Mouse (Mus musculus): ENCODE measurements at regions not wholly inside any gene's neighbourhood (a gene's known extent, or its start where the extent isn't known, plus 50 kb on each side); places are given as distances from the start of the nearest gene placed in this dataset.

GRCm38 (mm10) chr5:128527241-128527640 is 73.4 kb upstream of the Fzd10 start:
- WGBS = 23% methylated on average over 7 of the region's 9 CpGs
- ATAC-seq (ENCODE audit: low FRiP score, low TSS enrichment) (no peak), DNase-seq (ENCODE audit: low spot score) (no peak)

GRCm38 (mm10) chr5:128526432-128526831 is 74.2 kb upstream of the Fzd10 start:
- H3K9me3 ChIP-seq (ENCODE audit: control insufficient read depth, low read length) = no peaks in the 10 kb centered on the region
- H3K27ac ChIP-seq (replicated peaks) = no peak overlapping the region
- peak; percentile 56 for TF ChIP-seq EP300 (optimal IDR thresholded peaks at IDR 0.05)
- TF ChIP-seq CTCF (IDR thresholded peaks at IDR 0.05; ENCODE audit: low read depth) = no peak
- no peaks in the 10 kb centered on the region for H3K36me3 ChIP-seq (ENCODE audit: control insufficient read depth, insufficient read depth, low read length)
- DNase-seq (ENCODE audit: low spot score) (no peak), ATAC-seq (ENCODE audit: low FRiP score, low TSS enrichment) (no peak)
- WGBS = 59% methylated on average over 5 of the region's 5 CpGs
- H3K4me3 ChIP-seq (ENCODE audit: low read depth, low read length) = no peak overlapping the region
- no peak overlapping the region for H3K9ac ChIP-seq (ENCODE audit: low read length)
- no peak overlapping the region for H3K4me2 ChIP-seq (replicated peaks; ENCODE audit: low read depth)
- H3K4me1 ChIP-seq (replicated peaks; ENCODE audit: control insufficient read depth, insufficient read depth) = no peaks in the 10 kb centered on the region
- H3K27me3 ChIP-seq (ENCODE audit: control insufficient read depth, insufficient read depth, low read length) = no peaks in the 10 kb centered on the region

More at GRCm38 (mm10) chr5:128527241-128527640, 73.4 kb upstream of the Fzd10 start:
- no peaks in the 10 kb centered on the region for H3K9me3 ChIP-seq (ENCODE audit: control insufficient read depth, low read length)
- H3K27ac ChIP-seq (replicated peaks) = no peak overlapping the region
- no peak overlapping the region for H3K4me3 ChIP-seq (ENCODE audit: low read depth, low read length)
- no peaks in the 10 kb centered on the region for H3K4me1 ChIP-seq (replicated peaks; ENCODE audit: control insufficient read depth, insufficient read depth)
- H3K27me3 ChIP-seq (ENCODE audit: control insufficient read depth, insufficient read depth, low read length) = no peaks in the 10 kb centered on the region
- no peak overlapping the region for H3K4me2 ChIP-seq (replicated peaks; ENCODE audit: low read depth)
- no peak overlapping the region for H3K9ac ChIP-seq (ENCODE audit: low read length)
- TF ChIP-seq EP300 (optimal IDR thresholded peaks at IDR 0.05) (no peak), CTCF (IDR thresholded peaks at IDR 0.05; ENCODE audit: low read depth) (peak; percentile 54)
- no peaks in the 10 kb centered on the region for H3K36me3 ChIP-seq (ENCODE audit: control insufficient read depth, insufficient read depth, low read length)

- no peak for DNase-seq (ENCODE audit: low spot score)
Measured at GRCm38 (mm10) chr5:128524377-128525280, 76.0 kb upstream of the Fzd10 start.

GRCm38 (mm10) chr5:128522667-128523066 is 78.0 kb upstream of the Fzd10 start:
- 40% methylated on average over 5 of the region's 5 CpGs for WGBS
- no peaks in the 10 kb centered on the region for H3K27me3 ChIP-seq (ENCODE audit: control insufficient read depth, insufficient read depth, low read length)
- no peaks in the 10 kb centered on the region for H3K9me3 ChIP-seq (ENCODE audit: control insufficient read depth, low read length)
- peak; percentile 89 for TF ChIP-seq CTCF (IDR thresholded peaks at IDR 0.05; ENCODE audit: low read depth)
- TF ChIP-seq EP300 (optimal IDR thresholded peaks at IDR 0.05) = no peak
- no peak overlapping the region for H3K4me3 ChIP-seq (ENCODE audit: low read depth, low read length)
- H3K36me3 ChIP-seq (ENCODE audit: control insufficient read depth, insufficient read depth, low read length) = no peaks in the 10 kb centered on the region
- ATAC-seq (ENCODE audit: low FRiP score, low TSS enrichment) = no peak
- H3K4me2 ChIP-seq (replicated peaks; ENCODE audit: low read depth) = no peak overlapping the region
- H3K4me1 ChIP-seq (replicated peaks; ENCODE audit: control insufficient read depth, insufficient read depth) = no peaks in the 10 kb centered on the region
- DNase-seq (ENCODE audit: low spot score) = peak; percentile 53
- no peak overlapping the region for H3K9ac ChIP-seq (ENCODE audit: low read length)
- H3K27ac ChIP-seq (replicated peaks) = no peak overlapping the region

More at GRCm38 (mm10) chr5:128524377-128525280, 76.0 kb upstream of the Fzd10 start:
- WGBS = 15% methylated on average over 26 of the region's 26 CpGs
- ATAC-seq (ENCODE audit: low FRiP score, low TSS enrichment) = no peak
- TF ChIP-seq CTCF (IDR thresholded peaks at IDR 0.05; ENCODE audit: low read depth) = no peak
- TF ChIP-seq EP300 (optimal IDR thresholded peaks at IDR 0.05) = no peak
- H3K27me3 ChIP-seq (ENCODE audit: control insufficient read depth, insufficient read depth, low read length) = no peaks in the 10 kb centered on the region
- no peak overlapping the region for H3K4me3 ChIP-seq (ENCODE audit: low read depth, low read length)
- H3K4me2 ChIP-seq (replicated peaks; ENCODE audit: low read depth) = no peak overlapping the region
- no peaks in the 10 kb centered on the region for H3K36me3 ChIP-seq (ENCODE audit: control insufficient read depth, insufficient read depth, low read length)
- no peak overlapping the region for H3K9ac ChIP-seq (ENCODE audit: low read length)
- H3K4me1 ChIP-seq (replicated peaks; ENCODE audit: control insufficient read depth, insufficient read depth) = no peaks in the 10 kb centered on the region
- H3K9me3 ChIP-seq (ENCODE audit: control insufficient read depth, low read length) = no peaks in the 10 kb centered on the region
- no peak overlapping the region for H3K27ac ChIP-seq (replicated peaks)

- TF ChIP-seq EP300 (optimal IDR thresholded peaks at IDR 0.05) (no peak), CTCF (IDR thresholded peaks at IDR 0.05; ENCODE audit: low read depth) (no peak)
- H3K36me3 ChIP-seq (ENCODE audit: control insufficient read depth, insufficient read depth, low read length) = no peaks in the 10 kb centered on the region
- H3K4me2 ChIP-seq (replicated peaks; ENCODE audit: low read depth) = no peak overlapping the region
- 54% methylated on average over 8 of the region's 8 CpGs for WGBS
- DNase-seq (ENCODE audit: low spot score) (no peak), ATAC-seq (ENCODE audit: low FRiP score, low TSS enrichment) (no peak)
- no peak overlapping the region for H3K27ac ChIP-seq (replicated peaks)
- no peak overlapping the region for H3K9ac ChIP-seq (ENCODE audit: low read length)
- no peaks in the 10 kb centered on the region for H3K27me3 ChIP-seq (ENCODE audit: control insufficient read depth, insufficient read depth, low read length)
- no peak overlapping the region for H3K4me3 ChIP-seq (ENCODE audit: low read depth, low read length)
- H3K9me3 ChIP-seq (ENCODE audit: control insufficient read depth, low read length) = no peaks in the 10 kb centered on the region
- no peaks in the 10 kb centered on the region for H3K4me1 ChIP-seq (replicated peaks; ENCODE audit: control insufficient read depth, insufficient read depth)
Measured at GRCm38 (mm10) chr5:128517336-128517735, 83.3 kb upstream of the Fzd10 start.

- H3K4me2 ChIP-seq (replicated peaks; ENCODE audit: low read depth) = no peak overlapping the region
- H3K9me3 ChIP-seq (ENCODE audit: control insufficient read depth, low read length) = no peaks in the 10 kb centered on the region
- H3K4me3 ChIP-seq (ENCODE audit: low read depth, low read length) = no peak overlapping the region
- no peak overlapping the region for H3K27ac ChIP-seq (replicated peaks)
- H3K4me1 ChIP-seq (replicated peaks; ENCODE audit: control insufficient read depth, insufficient read depth) = no peaks in the 10 kb centered on the region
- no peak for ATAC-seq (ENCODE audit: low FRiP score, low TSS enrichment)
- no peaks in the 10 kb centered on the region for H3K36me3 ChIP-seq (ENCODE audit: control insufficient read depth, insufficient read depth, low read length)
- TF ChIP-seq EP300 (optimal IDR thresholded peaks at IDR 0.05) (no peak), CTCF (IDR thresholded peaks at IDR 0.05; ENCODE audit: low read depth) (peak; percentile 86)
- 7% methylated on average over 2 of the region's 2 CpGs for WGBS
- H3K27me3 ChIP-seq (ENCODE audit: control insufficient read depth, insufficient read depth, low read length) = no peaks in the 10 kb centered on the region
- no peak overlapping the region for H3K9ac ChIP-seq (ENCODE audit: low read length)
- DNase-seq (ENCODE audit: low spot score) = peak; percentile 33
Measured at GRCm38 (mm10) chr5:128515343-128515742, 82.5 kb upstream of the Tmem132d start.

Data from stomach, postnatal 0 days (tissue).